Mouse (Mus musculus) heart, embryonic 15.5 days (tissue): ENCODE measurements at regions not wholly inside any gene's neighbourhood (a gene's known extent, or its start where the extent isn't known, plus 50 kb on each side); places are given as distances from the start of the nearest gene placed in this dataset.

Source experiments
- ATAC-seq: fragments of 200-750 bp; cut with Nextera tagmentation; replicated peaks from 2 replicates; pipeline ENCODE4 v1.8.0; 2017; ENCODE audit warnings: low read depth, moderate TSS enrichment; ENCODE audit not compliant: insufficient number of reproducible peaks, insufficient read depth, low FRiP score
- H3K27ac ChIP-seq: fragments of 300-500 bp; sonication (generic); 2 replicates; pipeline ENCODE4 v1.5.1; 2015; ENCODE audit warnings: mild to moderate bottlenecking, inconsistent platforms
- H3K27me3 ChIP-seq: fragments of 300-500 bp; sonication (generic); 2 replicates; pipeline ENCODE4 v1.6.1; 2015; ENCODE audit warnings: inconsistent platforms
- H3K36me3 ChIP-seq: fragments of 300-500 bp; sonication (generic); 2 replicates; pipeline ENCODE4 v1.6.1; 2015; ENCODE audit warnings: mild to moderate bottlenecking, inconsistent platforms
- H3K4me1 ChIP-seq: fragments of 300-500 bp; sonication (generic); replicated peaks from 2 replicates; pipeline ENCODE4 v1.6.1; 2015; ENCODE audit warnings: inconsistent platforms
- H3K4me2 ChIP-seq: fragments of 300-500 bp; sonication (generic); 2 replicates; pipeline ENCODE4 v1.6.1; 2015; ENCODE audit warnings: inconsistent platforms, mild to moderate bottlenecking, moderate library complexity
- H3K4me3 ChIP-seq: fragments of 300-500 bp; sonication (generic); 2 replicates; pipeline ENCODE4 v1.5.1; 2015; ENCODE audit warnings: mild to moderate bottlenecking, inconsistent platforms
- H3K9ac ChIP-seq: fragments of 300-500 bp; sonication (generic); 2 replicates; pipeline ENCODE4 v1.6.1; 2015; ENCODE audit warnings: mild to moderate bottlenecking, inconsistent platforms
- H3K9me3 ChIP-seq: fragments of 300-500 bp; sonication (generic); replicated peaks from 2 replicates; pipeline ENCODE4 v1.6.1; 2016; ENCODE audit warnings: inconsistent platforms
- WGBS: fragments of 180-500 bp; shearing (Covaris S2); methylation state at CpG from one replicate; pipeline ENCODE4 v1.1.7; 2015; ENCODE audit warnings: mixed read lengths; 5-methylcytosine and 5-hydroxymethylcytosine counted together

GRCm38 (mm10) chr16:30184591-30185265 is 82.6 kb downstream of the Cpn2 start:
- Histone ChIP-seq H3K4me3 (no peak overlapping the region), H3K9ac (0 out of 2 replicates have a peak overlapping the region, but pooled peaks have one; percentile 11)

GRCm38 (mm10) chr16:30185707-30186106 is 81.6 kb downstream of the Cpn2 start:
- 51% methylated on average over 7 of the region's 7 CpGs for WGBS
- Histone ChIP-seq H3K9me3 (no peaks in the 10 kb centered on the region), H3K4me2 (no peak overlapping the region), H3K9ac (no peak overlapping the region), H3K27ac (peak overlapping the region; percentile 85), H3K4me3 (no peak overlapping the region), H3K36me3 (no peaks in the 10 kb centered on the region), H3K27me3 (0 out of 2 replicates have a peak, but pooled peaks cover 7% of the 10 kb centered on the region), H3K4me1 (peaks cover 69% of the 10 kb centered on the region)
- ATAC-seq: no peak

More at GRCm38 (mm10) chr16:30184591-30185265, 82.6 kb downstream of the Cpn2 start:
- WGBS: 16% methylated on average over 18 of the region's 18 CpGs
- Histone ChIP-seq H3K27me3 (no peaks in the 10 kb centered on the region), H3K36me3 (no peaks in the 10 kb centered on the region), H3K4me2 (peak overlapping the region; percentile 36), H3K9me3 (no peaks in the 10 kb centered on the region), H3K27ac (peak overlapping the region; percentile 85), H3K4me1 (peaks cover 65% of the 10 kb centered on the region)
- peak; percentile 48 for ATAC-seq

- H3K9me3 ChIP-seq: no peaks in the 10 kb centered on the region
- H3K4me1 ChIP-seq: peaks cover 70% of the 10 kb centered on the region
- no peaks in the 10 kb centered on the region for H3K36me3 ChIP-seq
- no peak overlapping the region for H3K4me3 ChIP-seq
- peak overlapping the region; percentile 85 for H3K27ac ChIP-seq
- no peak for ATAC-seq
- WGBS: 27% methylated on average over 15 of the region's 15 CpGs
- H3K4me2 ChIP-seq: no peak overlapping the region
- 0 out of 2 replicates have a peak, but pooled peaks cover 10% of the 10 kb centered on the region for H3K27me3 ChIP-seq
- no peak overlapping the region for H3K9ac ChIP-seq
Measured at GRCm38 (mm10) chr16:30186201-30186700, 81.0 kb downstream of the Cpn2 start.

- H3K4me2 ChIP-seq: peak overlapping the region; percentile 68
- no peaks in the 10 kb centered on the region for H3K36me3 ChIP-seq
- peaks cover 70% of the 10 kb centered on the region for H3K4me1 ChIP-seq
- no peak overlapping the region for H3K4me3 ChIP-seq
- no peaks in the 10 kb centered on the region for H3K9me3 ChIP-seq
- no peak for ATAC-seq
- peak overlapping the region; percentile 85 for H3K27ac ChIP-seq
- whole genome bisulfite sequencing: 33% methylated on average over 10 of the region's 10 CpGs
- H3K27me3 ChIP-seq: 0 out of 2 replicates have a peak, but pooled peaks cover 10% of the 10 kb centered on the region
- H3K9ac ChIP-seq: no peak overlapping the region
Measured at GRCm38 (mm10) chr16:30186701-30187270, 80.5 kb downstream of the Cpn2 start.

GRCm38 (mm10) chr16:30187400-30187799 is 79.9 kb downstream of the Cpn2 start:
- peaks cover 70% of the 10 kb centered on the region for H3K4me1 ChIP-seq
- 40% methylated on average over 9 of the region's 9 CpGs for WGBS

GRCm38 (mm10) chr16:30187907-30188414 is 79.3 kb downstream of the Cpn2 start:
- peak; percentile 87 for ATAC-seq

More at GRCm38 (mm10) chr16:30187400-30187799, 79.9 kb downstream of the Cpn2 start:
- 0 out of 2 replicates have a peak, but pooled peaks cover 10% of the 10 kb centered on the region for H3K27me3 ChIP-seq
- ATAC-seq: no peak
- no peaks in the 10 kb centered on the region for H3K9me3 ChIP-seq
- peak overlapping the region; percentile 85 for H3K27ac ChIP-seq
- H3K36me3 ChIP-seq: no peaks in the 10 kb centered on the region
- 0 out of 2 replicates have a peak overlapping the region, but pooled peaks have one; percentile 39 for H3K9ac ChIP-seq
- peak overlapping the region; percentile 68 for H3K4me2 ChIP-seq
- peak overlapping the region; percentile 42 for H3K4me3 ChIP-seq

GRCm38 (mm10) chr16:30188769-30189430 is 78.4 kb downstream of the Cpn2 start:
- H3K4me1 ChIP-seq: peaks cover 81% of the 10 kb centered on the region
- 64% methylated on average over 8 of the region's 8 CpGs for WGBS

More at GRCm38 (mm10) chr16:30187907-30188414, 79.3 kb downstream of the Cpn2 start:
- no peaks in the 10 kb centered on the region for H3K36me3 ChIP-seq
- peak overlapping the region; percentile 42 for H3K4me3 ChIP-seq
- H3K9me3 ChIP-seq: no peaks in the 10 kb centered on the region
- under 1% methylated on average over 26 of the region's 26 CpGs for WGBS
- peak overlapping the region; percentile 85 for H3K27ac ChIP-seq
- peak overlapping the region; percentile 68 for H3K4me2 ChIP-seq
- H3K4me1 ChIP-seq: peaks cover 71% of the 10 kb centered on the region
- peak overlapping the region; percentile 39; the same call in 1 of the 2 replicates for H3K9ac ChIP-seq
- 0 out of 2 replicates have a peak, but pooled peaks cover 10% of the 10 kb centered on the region for H3K27me3 ChIP-seq

GRCm38 (mm10) chr16:30190351-30190750 is 76.9 kb downstream of the Cpn2 start:
- H3K27me3 ChIP-seq: 0 out of 2 replicates have a peak, but pooled peaks cover 10% of the 10 kb centered on the region
- H3K27ac ChIP-seq: no peak overlapping the region
- no peak overlapping the region for H3K4me2 ChIP-seq
- no peaks in the 10 kb centered on the region for H3K36me3 ChIP-seq
- H3K9ac ChIP-seq: no peak overlapping the region
- H3K4me3 ChIP-seq: no peak overlapping the region
- WGBS: 83% methylated on average over 11 of the region's 11 CpGs
- peaks cover 80% of the 10 kb centered on the region for H3K4me1 ChIP-seq
- H3K9me3 ChIP-seq: no peaks in the 10 kb centered on the region
- ATAC-seq: no peak

More at GRCm38 (mm10) chr16:30188769-30189430, 78.4 kb downstream of the Cpn2 start:
- Histone ChIP-seq H3K27ac (peak overlapping the region; percentile 85), H3K9me3 (no peaks in the 10 kb centered on the region), H3K27me3 (0 out of 2 replicates have a peak, but pooled peaks cover 10% of the 10 kb centered on the region), H3K36me3 (no peaks in the 10 kb centered on the region), H3K9ac (no peak overlapping the region; the same call in 1 of the 2 replicates), H3K4me3 (no peak overlapping the region), H3K4me2 (no peak overlapping the region)
- 0 out of 2 replicates have a peak, but pooled peaks have one; percentile 15 for ATAC-seq

- H3K27me3 ChIP-seq: 0 out of 2 replicates have a peak, but pooled peaks cover 10% of the 10 kb centered on the region
- WGBS: 40% methylated on average over 15 of the region's 15 CpGs
- no peak overlapping the region for H3K4me3 ChIP-seq
- H3K27ac ChIP-seq: no peak overlapping the region
- H3K9me3 ChIP-seq: no peaks in the 10 kb centered on the region
- H3K9ac ChIP-seq: no peak overlapping the region
- H3K4me2 ChIP-seq: no peak overlapping the region
- peaks cover 75% of the 10 kb centered on the region for H3K4me1 ChIP-seq
- no peaks in the 10 kb centered on the region for H3K36me3 ChIP-seq
- ATAC-seq: no peak
Measured at GRCm38 (mm10) chr16:30190935-30191514, 76.3 kb downstream of the Cpn2 start.
